Mouse (Mus musculus): Measurements from ENCODE around the gene Cuedc1. TPM values are rescaled to one million over a fixed set of nuclear protein-coding genes. Genes with fewer than 3 reads are reported as not detected.

Cuedc1 gene
- polyA plus RNA-seq, 1 experiment from 2014 or later = 42.0 TPM

DNA sequence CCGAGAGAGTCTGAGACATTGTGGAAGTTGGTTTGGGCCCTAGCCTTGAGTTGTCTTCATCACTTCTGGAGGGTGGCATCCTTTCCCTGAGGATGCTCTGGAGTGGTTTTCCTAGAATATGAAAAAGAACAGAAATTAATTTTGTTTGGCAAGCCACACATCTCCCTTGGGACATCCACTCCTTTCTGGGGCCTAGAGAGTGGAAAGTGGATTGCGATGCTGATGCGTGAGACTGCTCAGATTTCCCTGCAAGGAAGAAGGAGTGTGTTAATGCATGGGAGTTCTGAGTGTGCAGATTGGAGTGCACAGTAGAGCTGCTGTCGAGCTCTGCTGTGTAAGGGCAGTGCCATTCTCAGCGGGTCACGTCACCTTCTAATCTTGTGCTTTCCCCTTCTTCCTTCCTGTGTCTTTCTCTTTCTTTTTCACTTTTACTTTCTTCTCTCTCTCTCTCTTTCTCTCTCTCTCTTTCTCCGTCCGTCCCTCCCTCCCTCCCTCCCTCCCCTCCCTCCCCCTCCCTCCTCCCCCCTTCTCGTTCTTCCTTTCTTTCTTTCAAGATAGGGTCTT is 12.3 kb downstream of the Cuedc1 start:
- Histone ChIP-seq H3K9me3 (no peaks in the 10 kb centered on the region), H3K4me1 (peaks cover 45% of the 10 kb centered on the region), H3K27me3 (no peaks in the 10 kb centered on the region)

DNA sequence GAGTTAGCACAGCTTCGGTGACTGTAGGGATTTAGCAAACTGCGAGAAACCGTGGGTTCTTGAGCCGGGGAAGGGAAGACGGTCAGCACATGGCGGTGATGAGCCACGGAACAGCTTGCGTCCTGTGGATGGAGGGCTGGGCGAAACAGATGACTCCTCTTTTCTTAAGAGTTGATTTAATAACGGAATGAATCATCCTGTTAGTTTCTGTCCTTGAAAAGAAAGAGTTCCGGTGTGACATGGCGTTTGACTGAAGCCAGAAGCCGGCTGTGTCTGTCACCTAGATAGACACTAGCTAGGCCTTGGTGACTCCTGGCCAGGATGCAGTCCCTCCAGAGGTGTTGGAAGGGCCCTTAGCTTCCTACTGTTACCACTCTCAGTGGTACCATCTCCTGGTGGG is 14.2 kb downstream of the Cuedc1 start:
- no peak for ATAC-seq (ENCODE audit: insufficient number of reproducible peaks, insufficient read depth, low FRiP score, low TSS enrichment)

More for the DNA sequence above, 12.3 kb downstream of the Cuedc1 start:
- H3K9ac ChIP-seq = no peak overlapping the region
- WGBS = 55% methylated on average over 7 of the region's 9 CpGs
- H3K27ac ChIP-seq = no peak overlapping the region
- no peak overlapping the region for H3K4me3 ChIP-seq
- no peak for ATAC-seq (ENCODE audit: insufficient number of reproducible peaks, insufficient read depth, low FRiP score, low TSS enrichment)
- no peaks in the 10 kb centered on the region for H3K36me3 ChIP-seq
- no peak overlapping the region for H3K4me2 ChIP-seq (replicated peaks)

GRCm38 (mm10) chr11:88112677-88113333 is 14.9 kb downstream of the Cuedc1 start:
- Histone ChIP-seq H3K4me1 (peaks cover 55% of the 10 kb centered on the region), H3K36me3 (no peaks in the 10 kb centered on the region), H3K4me3 (no peak overlapping the region), H3K9me3 (no peaks in the 10 kb centered on the region), H3K4me2 (replicated peaks) (no peak overlapping the region), H3K27ac (no peak overlapping the region), H3K9ac (no peak overlapping the region), H3K27me3 (no peaks in the 10 kb centered on the region)
- WGBS = 77% methylated on average over 7 of the region's 7 CpGs
- ATAC-seq (ENCODE audit: insufficient number of reproducible peaks, insufficient read depth, low FRiP score, low TSS enrichment) = no peak

More for the DNA sequence above, 14.2 kb downstream of the Cuedc1 start:
- H3K9ac ChIP-seq = no peak overlapping the region; the same call in 1 of the 2 replicates
- H3K4me3 ChIP-seq = no peak overlapping the region
- H3K36me3 ChIP-seq = no peaks in the 10 kb centered on the region
- H3K4me2 ChIP-seq (replicated peaks) = no peak overlapping the region
- no peak overlapping the region for H3K27ac ChIP-seq
- no peaks in the 10 kb centered on the region for H3K9me3 ChIP-seq
- 59% methylated on average over 13 of the region's 13 CpGs for WGBS
- peaks cover 55% of the 10 kb centered on the region for H3K4me1 ChIP-seq
- no peaks in the 10 kb centered on the region for H3K27me3 ChIP-seq

- Histone ChIP-seq H3K9me3 (no peaks in the 10 kb centered on the region), H3K4me3 (no peak overlapping the region), H3K36me3 (no peaks in the 10 kb centered on the region), H3K27ac (peak overlapping the region; percentile 47; the same call in 1 of the 2 replicates), H3K4me2 (replicated peaks) (no peak overlapping the region), H3K27me3 (no peaks in the 10 kb centered on the region), H3K9ac (no peak overlapping the region), H3K4me1 (peaks cover 57% of the 10 kb centered on the region)
- 33% methylated on average over 6 of the region's 6 CpGs for WGBS
- ATAC-seq (ENCODE audit: insufficient number of reproducible peaks, insufficient read depth, low FRiP score, low TSS enrichment) = no peak
Measured at GRCm38 (mm10) chr11:88113543-88114271, 15.8 kb downstream of the Cuedc1 start.

GRCm38 (mm10) chr11:88114871-88115301 is 17.0 kb downstream of the Cuedc1 start:
- H3K9me3 ChIP-seq = no peaks in the 10 kb centered on the region
- H3K4me2 ChIP-seq (replicated peaks) = peak overlapping the region; percentile 2; the same call in 1 of the 2 replicates
- ATAC-seq (ENCODE audit: insufficient number of reproducible peaks, insufficient read depth, low FRiP score, low TSS enrichment) = no peak
- peaks cover 62% of the 10 kb centered on the region for H3K4me1 ChIP-seq
- no peak overlapping the region for H3K4me3 ChIP-seq
- no peaks in the 10 kb centered on the region for H3K36me3 ChIP-seq
- peak overlapping the region; percentile 7; the same call in 1 of the 2 replicates for H3K27ac ChIP-seq
- H3K27me3 ChIP-seq = no peaks in the 10 kb centered on the region
- no peak overlapping the region for H3K9ac ChIP-seq
- WGBS = 37% methylated on average over 6 of the region's 8 CpGs

DNA sequence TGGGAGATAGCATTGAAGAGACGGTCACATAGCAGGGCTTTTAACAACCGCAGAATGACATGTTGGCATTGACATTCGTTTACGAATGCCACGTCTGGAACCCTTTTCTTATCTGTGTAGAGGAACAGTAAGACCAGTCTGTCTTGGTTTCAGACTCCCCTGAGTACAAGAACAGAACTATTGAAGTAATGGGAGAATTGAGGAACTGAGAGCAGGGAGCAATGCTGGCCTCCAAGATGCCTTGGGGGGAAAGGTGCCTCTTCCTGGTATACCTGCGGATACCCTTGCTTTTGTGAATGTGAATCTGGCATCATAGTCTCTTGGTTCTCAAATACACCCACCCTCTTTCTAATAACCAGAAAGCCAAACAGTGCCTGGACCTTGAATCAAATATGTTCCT is 18.7 kb downstream of the Cuedc1 start:
- Histone ChIP-seq H3K9ac (no peak overlapping the region), H3K4me1 (peaks cover 58% of the 10 kb centered on the region), H3K9me3 (no peaks in the 10 kb centered on the region), H3K27me3 (no peaks in the 10 kb centered on the region), H3K4me3 (no peak overlapping the region), H3K4me2 (replicated peaks) (no peak overlapping the region), H3K27ac (no peak overlapping the region), H3K36me3 (0 out of 2 replicates have a peak, but pooled peaks cover 3% of the 10 kb centered on the region)
- WGBS = 90% methylated on average over 6 of the region's 6 CpGs
- no peak for ATAC-seq (ENCODE audit: insufficient number of reproducible peaks, insufficient read depth, low FRiP score, low TSS enrichment)

- Histone ChIP-seq H3K4me3 (no peak overlapping the region), H3K9me3 (no peaks in the 10 kb centered on the region), H3K4me1 (peaks cover 62% of the 10 kb centered on the region), H3K27me3 (no peaks in the 10 kb centered on the region), H3K4me2 (replicated peaks) (no peak overlapping the region), H3K9ac (no peak overlapping the region), H3K36me3 (0 out of 2 replicates have a peak, but pooled peaks cover 3% of the 10 kb centered on the region), H3K27ac (peak overlapping the region; percentile 84)
- ATAC-seq (ENCODE audit: insufficient number of reproducible peaks, insufficient read depth, low FRiP score, low TSS enrichment) = no peak
- WGBS = 45% methylated on average over 10 of the region's 10 CpGs
Measured at GRCm38 (mm10) chr11:88117356-88118090, 19.7 kb downstream of the Cuedc1 start.

DNA sequence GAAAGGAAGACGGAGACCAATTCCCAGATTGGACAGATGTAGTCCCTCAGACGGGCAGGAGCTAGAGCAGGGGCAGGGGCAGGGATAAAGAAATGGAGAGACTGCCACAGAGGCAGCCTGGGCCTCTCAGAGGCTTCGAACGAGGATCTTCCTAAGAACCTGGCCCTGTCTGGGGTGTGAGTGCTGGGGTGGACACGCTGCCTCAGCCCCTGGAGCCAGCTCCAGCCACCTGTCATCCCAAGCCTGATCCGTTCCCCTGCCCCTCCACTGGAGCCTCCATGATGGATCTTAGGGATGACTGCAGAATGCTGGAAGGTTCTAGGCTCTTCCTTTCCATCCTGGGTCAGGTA is 20.2 kb downstream of the Cuedc1 start:
- H3K4me2 ChIP-seq (replicated peaks) = no peak overlapping the region
- no peaks in the 10 kb centered on the region for H3K27me3 ChIP-seq
- peaks cover 67% of the 10 kb centered on the region for H3K4me1 ChIP-seq
- no peaks in the 10 kb centered on the region for H3K9me3 ChIP-seq
- H3K36me3 ChIP-seq = 0 out of 2 replicates have a peak, but pooled peaks cover 3% of the 10 kb centered on the region
- WGBS = 49% methylated on average over 6 of the region's 6 CpGs
- no peak overlapping the region for H3K4me3 ChIP-seq
- peak overlapping the region; percentile 84 for H3K27ac ChIP-seq
- H3K9ac ChIP-seq = no peak overlapping the region
- no peak for ATAC-seq (ENCODE audit: insufficient number of reproducible peaks, insufficient read depth, low FRiP score, low TSS enrichment)

- no peaks in the 10 kb centered on the region for H3K9me3 ChIP-seq
- 0 out of 2 replicates have a peak, but pooled peaks cover 3% of the 10 kb centered on the region for H3K36me3 ChIP-seq
- H3K9ac ChIP-seq = peak overlapping the region; percentile 24; the same call in 1 of the 2 replicates
- no peaks in the 10 kb centered on the region for H3K27me3 ChIP-seq
- H3K4me2 ChIP-seq (replicated peaks) = no peak overlapping the region
- H3K27ac ChIP-seq = peak overlapping the region; percentile 84
- 17% methylated on average over 8 of the region's 8 CpGs for WGBS
- peak; percentile 69 for ATAC-seq (ENCODE audit: insufficient number of reproducible peaks, insufficient read depth, low FRiP score, low TSS enrichment)
- H3K4me1 ChIP-seq = peaks cover 67% of the 10 kb centered on the region
- H3K4me3 ChIP-seq = no peak overlapping the region
Measured at GRCm38 (mm10) chr11:88118817-88119642, 21.2 kb downstream of the Cuedc1 start.

GRCm38 (mm10) chr11:88122545-88122944 is 24.7 kb downstream of the Cuedc1 start:
- no peak overlapping the region for H3K4me3 ChIP-seq
- H3K36me3 ChIP-seq = 0 out of 2 replicates have a peak, but pooled peaks cover 3% of the 10 kb centered on the region
- H3K27ac ChIP-seq = peak overlapping the region; percentile 14; the same call in 1 of the 2 replicates
- no peak overlapping the region for H3K4me2 ChIP-seq (replicated peaks)
- H3K9me3 ChIP-seq = no peaks in the 10 kb centered on the region
- WGBS = 31% methylated on average over 5 of the region's 5 CpGs
- peaks cover 59% of the 10 kb centered on the region for H3K4me1 ChIP-seq
- ATAC-seq (ENCODE audit: insufficient number of reproducible peaks, insufficient read depth, low FRiP score, low TSS enrichment) = no peak
- no peaks in the 10 kb centered on the region for H3K27me3 ChIP-seq
- H3K9ac ChIP-seq = no peak overlapping the region
